Mouse (Mus musculus): ENCODE results near the gene Dnase1l3.

Gene Dnase1l3

GRCm38 (mm10) chr14:7994271-7994767, at the start of gene Dnase1l3:
Gene Dnase1l3, minus strand, starts transcription at chr14:7994573.
- DNase-seq (ENCODE audit: low read depth) = no peak

GRCm38 (mm10) chr14:8042577-8042976, 48.2 kb upstream of the Dnase1l3 start:
- DNase-seq (ENCODE audit: low read depth) = no peak

GRCm38 (mm10) chr14:8042120-8042519, 47.7 kb upstream of the Dnase1l3 start:
- DNase-seq (ENCODE audit: low read depth) = no peak

- DNase-seq (ENCODE audit: low read depth) = no peak
These were observed 46.7 kb upstream of the Dnase1l3 start for GRCm38 (mm10) chr14:8040911-8041678.

GRCm38 (mm10) chr14:8040179-8040578, 45.8 kb upstream of the Dnase1l3 start:
- no peak for DNase-seq (ENCODE audit: low read depth)

GRCm38 (mm10) chr14:8038791-8039448, 44.5 kb upstream of the Dnase1l3 start:
- no peak for DNase-seq (ENCODE audit: low read depth)

GRCm38 (mm10) chr14:8038150-8038549, 43.8 kb upstream of the Dnase1l3 start:
- DNase-seq (ENCODE audit: low read depth) = no peak

- no peak for DNase-seq (ENCODE audit: low read depth)
These were observed 42.0 kb upstream of the Dnase1l3 start for GRCm38 (mm10) chr14:8036406-8036805.

- DNase-seq (ENCODE audit: low read depth) = no peak
These were observed 41.6 kb upstream of the Dnase1l3 start for GRCm38 (mm10) chr14:8035951-8036350.

- DNase-seq (ENCODE audit: low read depth) = no peak
These were observed 40.2 kb upstream of the Dnase1l3 start for GRCm38 (mm10) chr14:8034561-8034960.

GRCm38 (mm10) chr14:8032087-8032944, 37.9 kb upstream of the Dnase1l3 start:
- DNase-seq (ENCODE audit: low read depth) = no peak

GRCm38 (mm10) chr14:8030535-8030934, 36.2 kb upstream of the Dnase1l3 start:
- no peak for DNase-seq (ENCODE audit: low read depth)

- no peak for DNase-seq (ENCODE audit: low read depth)
These were observed 35.4 kb upstream of the Dnase1l3 start for GRCm38 (mm10) chr14:8029752-8030151.

GRCm38 (mm10) chr14:8028086-8028485, 33.7 kb upstream of the Dnase1l3 start:
- no peak for DNase-seq (ENCODE audit: low read depth)

- DNase-seq (ENCODE audit: low read depth) = no peak
These were observed 32.6 kb upstream of the Dnase1l3 start for GRCm38 (mm10) chr14:8026769-8027531.

GRCm38 (mm10) chr14:8024936-8025335, 30.6 kb upstream of the Dnase1l3 start:
- DNase-seq (ENCODE audit: low read depth) = no peak

- no peak for DNase-seq (ENCODE audit: low read depth)
These were observed 30.1 kb upstream of the Dnase1l3 start for GRCm38 (mm10) chr14:8024469-8024868.

- no peak for DNase-seq (ENCODE audit: low read depth)
These were observed 26.2 kb upstream of the Dnase1l3 start for GRCm38 (mm10) chr14:8020546-8020945.

GRCm38 (mm10) chr14:8020011-8020410, 25.6 kb upstream of the Dnase1l3 start:
- DNase-seq (ENCODE audit: low read depth) = no peak

GRCm38 (mm10) chr14:8016951-8017350, 22.6 kb upstream of the Dnase1l3 start:
- peak; percentile 21 for DNase-seq (ENCODE audit: low read depth)

GRCm38 (mm10) chr14:8016276-8016675, 21.9 kb upstream of the Dnase1l3 start:
- DNase-seq (ENCODE audit: low read depth) = no peak

GRCm38 (mm10) chr14:8015756-8016155, 21.4 kb upstream of the Dnase1l3 start:
- no peak for DNase-seq (ENCODE audit: low read depth)

Measured in c-Kit-positive CD71-positive TER-119-negative erythroid progenitor cells, embryonic 14.5 days (primary cell).